Mouse (Mus musculus): Measurements from ENCODE around the gene Ntrk3. TPM values are rescaled to one million over a fixed set of nuclear protein-coding genes. Genes with fewer than 3 reads are reported as not detected.

Gene Ntrk3
- polyA plus RNA-seq, 1 experiment: 91.5 TPM

DNA sequence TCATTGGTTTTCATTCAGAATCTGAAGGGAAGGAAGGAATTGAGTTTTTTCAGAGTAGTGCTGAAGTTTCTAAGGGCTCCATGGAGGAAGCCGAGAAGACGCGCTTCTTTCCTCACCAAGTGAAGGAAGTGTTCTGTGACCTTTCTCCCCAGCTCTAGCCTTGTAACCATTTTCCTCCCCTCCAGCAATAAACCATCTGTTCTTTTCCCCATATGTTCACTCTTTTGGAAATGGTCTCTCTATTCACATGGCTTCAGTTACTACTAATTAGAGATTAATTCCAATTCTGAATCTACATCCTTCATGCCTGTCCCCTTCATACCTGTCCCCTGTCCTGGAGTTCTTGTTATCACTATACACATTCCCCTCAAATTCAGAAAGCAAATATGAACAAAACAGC, 209.8 kb downstream of the Ntrk3 start:
- Histone ChIP-seq H3K4me1 (ENCODE audit: control insufficient read depth, insufficient read depth, low read length) (peaks cover 49% of the 10 kb centered on the region), H3K27ac (ENCODE audit: insufficient read depth, low read length) (peak overlapping the region; percentile 33; the same call in 1 of the 2 replicates), H3K4me3 (replicated peaks; ENCODE audit: insufficient read depth, low read depth, low read length) (no peak overlapping the region), H3K27me3 (ENCODE audit: control insufficient read depth, insufficient read depth, low read length) (no peaks in the 10 kb centered on the region)
- TF ChIP-seq POLR2A (IDR thresholded peaks at IDR 0.05; ENCODE audit: borderline replicate concordance, insufficient read depth, low read length) (no peak), CTCF (IDR thresholded peaks at IDR 0.05; ENCODE audit: borderline replicate concordance, insufficient read depth, low read depth, low read length) (no peak)
- 30% methylated on average over 3 of the region's 3 CpGs for WGBS
- peak in 1 of 2 experiments; percentile 63 for DNase-seq

DNA sequence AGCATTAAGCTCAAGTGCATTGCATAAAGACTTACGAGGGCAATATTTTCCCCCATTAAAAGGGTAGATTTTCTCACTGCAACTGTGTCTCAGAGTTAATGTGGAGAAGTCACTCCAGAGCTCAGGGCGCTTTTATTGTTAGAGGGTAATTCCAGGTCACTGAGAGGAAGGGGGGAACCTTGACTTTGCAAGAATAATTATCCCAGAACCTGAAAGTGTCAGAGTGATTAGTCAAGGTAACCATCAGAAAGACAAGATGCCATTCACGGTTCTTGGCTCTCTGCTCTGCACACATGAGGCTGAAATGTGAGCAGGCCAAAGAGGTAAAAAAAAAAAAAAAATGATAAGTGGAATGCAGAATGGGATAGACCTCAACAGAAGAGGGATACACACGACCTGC, 210.2 kb downstream of the Ntrk3 start:
- Histone ChIP-seq H3K27me3 (ENCODE audit: control insufficient read depth, insufficient read depth, low read length) (no peaks in the 10 kb centered on the region), H3K4me3 (replicated peaks; ENCODE audit: insufficient read depth, low read depth, low read length) (no peak overlapping the region), H3K4me1 (ENCODE audit: control insufficient read depth, insufficient read depth, low read length) (peaks cover 53% of the 10 kb centered on the region), H3K27ac (ENCODE audit: insufficient read depth, low read length) (peak overlapping the region; percentile 31; the same call in 1 of the 2 replicates)
- 49% methylated on average over 4 of the region's 4 CpGs for WGBS
- no peak for DNase-seq
- no peak for TF ChIP-seq POLR2A (IDR thresholded peaks at IDR 0.05; ENCODE audit: borderline replicate concordance, insufficient read depth, low read length)
- no peak for TF ChIP-seq CTCF (IDR thresholded peaks at IDR 0.05; ENCODE audit: borderline replicate concordance, insufficient read depth, low read depth, low read length)

DNA sequence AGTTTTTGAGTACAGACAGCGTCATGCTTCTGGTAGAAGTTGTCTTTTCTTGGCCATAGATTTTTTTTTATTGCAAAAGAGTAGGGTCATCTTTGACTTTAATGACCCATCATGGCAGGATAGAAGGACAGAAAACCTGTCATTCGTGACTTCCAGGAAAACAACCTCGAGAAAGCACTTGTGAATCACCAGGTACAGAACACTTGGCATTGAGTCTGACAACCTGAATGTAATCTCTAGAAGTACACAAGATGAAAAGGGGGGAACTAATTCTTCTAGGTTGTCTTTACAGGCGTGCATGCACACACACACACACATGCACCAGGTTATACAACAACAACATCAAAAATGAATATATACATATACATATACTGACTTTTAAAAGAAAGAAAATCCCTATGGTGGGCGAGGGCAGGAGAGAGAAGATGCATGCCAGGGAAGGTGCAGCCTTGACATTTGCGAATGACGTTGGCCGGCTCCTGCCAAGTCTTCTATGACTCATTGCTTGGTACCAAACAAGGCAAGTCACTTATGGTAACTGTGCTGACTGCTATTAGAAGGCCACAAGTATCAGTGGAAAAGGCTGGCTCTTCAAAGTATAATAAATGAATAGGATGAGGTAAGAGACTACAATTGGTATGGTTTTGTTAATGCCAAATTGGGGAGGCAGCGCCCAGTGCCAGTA, 217.4 kb downstream of the Ntrk3 start:
- DNase-seq: peak; percentile 67 to 87
- Histone ChIP-seq H3K27ac (ENCODE audit: insufficient read depth, low read length) (peak overlapping the region; percentile 65), H3K4me3 (replicated peaks; ENCODE audit: insufficient read depth, low read depth, low read length) (no peak overlapping the region), H3K4me1 (ENCODE audit: control insufficient read depth, insufficient read depth, low read length) (peaks cover 51% of the 10 kb centered on the region), H3K27me3 (ENCODE audit: control insufficient read depth, insufficient read depth, low read length) (no peaks in the 10 kb centered on the region)
- 43% methylated on average over 9 of the region's 9 CpGs for WGBS
- no peak for TF ChIP-seq POLR2A (IDR thresholded peaks at IDR 0.05; ENCODE audit: borderline replicate concordance, insufficient read depth, low read length)
- TF ChIP-seq CTCF (IDR thresholded peaks at IDR 0.05; ENCODE audit: borderline replicate concordance, insufficient read depth, low read depth, low read length): no peak

DNA sequence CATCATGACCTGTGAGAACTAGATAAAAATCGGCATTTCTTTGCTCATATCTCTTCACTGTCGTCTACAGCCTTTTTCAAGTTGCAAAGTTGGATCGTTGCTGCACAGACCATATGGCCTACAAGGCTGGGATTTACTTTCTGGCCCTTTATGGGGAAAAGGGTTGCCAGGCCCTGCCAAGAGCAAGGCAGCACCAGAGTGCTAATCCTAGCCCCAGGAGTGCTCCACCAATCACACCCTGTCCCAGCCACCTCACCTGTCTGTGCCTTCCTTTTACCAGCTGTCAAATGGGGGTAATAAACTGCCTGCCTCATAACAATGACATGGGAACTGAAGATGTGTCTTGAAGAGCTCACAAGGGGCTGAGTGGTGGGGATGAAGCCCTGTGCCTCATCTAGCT, 218.1 kb downstream of the Ntrk3 start:
- no peaks in the 10 kb centered on the region for H3K27me3 ChIP-seq (ENCODE audit: control insufficient read depth, insufficient read depth, low read length)
- H3K4me1 ChIP-seq (ENCODE audit: control insufficient read depth, insufficient read depth, low read length): peaks cover 44% of the 10 kb centered on the region
- H3K27ac ChIP-seq (ENCODE audit: insufficient read depth, low read length): peak overlapping the region; percentile 65
- TF ChIP-seq POLR2A (IDR thresholded peaks at IDR 0.05; ENCODE audit: borderline replicate concordance, insufficient read depth, low read length): no peak
- no peak for TF ChIP-seq CTCF (IDR thresholded peaks at IDR 0.05; ENCODE audit: borderline replicate concordance, insufficient read depth, low read depth, low read length)
- DNase-seq: peak; percentile 67 to 82
- WGBS: 13% methylated on average over 3 of the region's 3 CpGs
- no peak overlapping the region for H3K4me3 ChIP-seq (replicated peaks; ENCODE audit: insufficient read depth, low read depth, low read length)

DNA sequence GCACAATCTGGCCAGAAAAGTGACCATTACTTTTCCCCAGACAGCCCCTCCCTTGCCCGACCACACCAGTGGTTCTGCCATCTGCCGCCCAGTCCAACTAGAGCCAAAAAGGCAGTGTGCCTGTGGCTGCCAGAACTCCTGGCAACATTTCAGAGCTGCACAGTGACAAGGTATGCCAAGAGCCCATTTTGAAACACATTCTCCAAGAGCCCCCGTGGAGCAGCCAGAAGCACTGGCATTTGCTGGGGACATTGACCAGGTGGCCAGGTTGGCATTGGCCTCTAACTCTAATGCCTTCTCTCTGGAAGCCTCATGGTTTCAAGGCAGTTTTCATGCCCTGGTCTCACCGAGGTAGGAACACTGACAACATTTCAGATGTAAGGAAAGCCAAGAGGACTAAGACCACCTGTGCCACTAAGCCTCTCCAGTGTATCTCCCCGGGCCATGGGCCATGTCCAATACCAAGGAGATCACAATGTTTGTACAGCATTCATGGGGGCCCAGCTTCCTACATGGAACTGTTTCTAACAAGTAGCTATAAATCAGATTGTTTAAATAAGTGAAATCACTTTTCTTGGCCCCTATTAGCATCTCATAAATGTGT, 218.9 kb downstream of the Ntrk3 start:
- Histone ChIP-seq H3K27ac (ENCODE audit: insufficient read depth, low read length) (peak overlapping the region; percentile 65; the same call in 1 of the 2 replicates), H3K4me1 (ENCODE audit: control insufficient read depth, insufficient read depth, low read length) (peaks cover 36% of the 10 kb centered on the region), H3K27me3 (ENCODE audit: control insufficient read depth, insufficient read depth, low read length) (no peaks in the 10 kb centered on the region), H3K4me3 (replicated peaks; ENCODE audit: insufficient read depth, low read depth, low read length) (no peak overlapping the region)
- TF ChIP-seq POLR2A (IDR thresholded peaks at IDR 0.05; ENCODE audit: borderline replicate concordance, insufficient read depth, low read length): no peak
- no peak for TF ChIP-seq CTCF (IDR thresholded peaks at IDR 0.05; ENCODE audit: borderline replicate concordance, insufficient read depth, low read depth, low read length)
- peak; percentile 98 to 99 for DNase-seq
- 5% methylated on average over 5 of the region's 5 CpGs for WGBS

DNA sequence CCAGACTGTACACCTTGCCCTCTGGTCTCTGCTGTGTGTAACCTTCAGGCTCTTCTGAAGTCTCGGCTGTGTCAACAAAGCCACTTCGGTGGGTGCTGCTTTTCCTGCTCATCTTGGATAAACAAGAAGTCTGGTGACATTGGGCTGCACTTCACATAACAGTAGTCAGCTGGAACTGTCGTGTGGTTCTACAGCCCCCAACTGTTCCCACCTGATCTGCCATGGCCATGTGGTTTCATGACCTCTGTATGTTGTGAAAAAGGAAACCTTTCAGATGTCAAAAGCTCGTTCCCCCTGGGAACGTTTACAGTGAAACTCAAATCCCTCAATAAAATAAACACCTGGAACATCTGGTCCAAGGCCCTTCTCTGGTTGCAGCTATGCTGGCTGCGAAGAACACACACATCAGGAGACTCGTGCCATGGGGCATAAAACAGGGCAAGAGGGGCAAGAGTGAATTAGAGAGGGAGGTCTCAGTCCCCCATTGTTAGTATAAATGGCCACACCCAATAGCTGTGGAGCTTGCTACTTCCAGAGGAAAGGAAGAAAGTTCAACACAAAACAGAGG, 222.7 kb downstream of the Ntrk3 start:
- Histone ChIP-seq H3K27ac (ENCODE audit: insufficient read depth, low read length) (no peak overlapping the region), H3K27me3 (ENCODE audit: control insufficient read depth, insufficient read depth, low read length) (no peaks in the 10 kb centered on the region), H3K4me1 (ENCODE audit: control insufficient read depth, insufficient read depth, low read length) (peaks cover 13% of the 10 kb centered on the region), H3K4me3 (replicated peaks; ENCODE audit: insufficient read depth, low read depth, low read length) (no peak overlapping the region)
- TF ChIP-seq CTCF (IDR thresholded peaks at IDR 0.05; ENCODE audit: borderline replicate concordance, insufficient read depth, low read depth, low read length): no peak
- TF ChIP-seq POLR2A (IDR thresholded peaks at IDR 0.05; ENCODE audit: borderline replicate concordance, insufficient read depth, low read length): no peak
- DNase-seq: no peak
- WGBS: 88% methylated on average over 7 of the region's 7 CpGs

DNA sequence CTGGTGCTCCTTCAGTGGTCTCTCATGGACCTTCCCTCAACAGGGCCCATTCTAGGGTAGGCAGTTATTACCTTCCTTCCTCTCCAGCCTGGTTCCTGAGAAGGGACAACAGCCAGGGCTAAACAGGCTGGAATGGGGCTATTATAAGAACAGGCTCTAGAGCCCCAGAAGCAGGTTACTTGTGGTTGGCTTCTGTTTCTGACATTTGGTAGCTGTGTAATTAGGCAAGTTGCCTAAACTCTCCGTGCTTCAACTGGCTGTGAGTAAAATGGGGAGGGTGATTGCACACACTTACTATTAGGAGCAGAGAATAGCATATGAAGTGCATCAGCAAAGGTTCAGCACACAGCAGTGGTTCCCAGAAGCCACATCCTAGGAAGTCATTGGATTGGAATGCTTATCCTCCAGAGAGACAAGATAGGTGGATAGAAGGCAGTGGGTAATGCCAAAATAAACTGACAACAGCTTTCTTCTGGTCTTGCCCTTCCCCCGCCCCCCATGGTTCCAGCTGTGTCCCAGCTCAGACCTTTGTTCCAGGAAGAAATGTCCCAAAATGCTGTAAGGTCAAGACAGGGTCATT, 230.7 kb downstream of the Ntrk3 start:
- WGBS: 43% methylated on average over 2 of the region's 2 CpGs
- H3K4me3 ChIP-seq (replicated peaks; ENCODE audit: insufficient read depth, low read depth, low read length): no peak overlapping the region
- TF ChIP-seq POLR2A (IDR thresholded peaks at IDR 0.05; ENCODE audit: borderline replicate concordance, insufficient read depth, low read length): no peak
- TF ChIP-seq CTCF (IDR thresholded peaks at IDR 0.05; ENCODE audit: borderline replicate concordance, insufficient read depth, low read depth, low read length): no peak
- H3K27ac ChIP-seq (ENCODE audit: insufficient read depth, low read length): peak overlapping the region; percentile 49
- DNase-seq: peak in 1 of 2 experiments; percentile 86
- H3K4me1 ChIP-seq (ENCODE audit: control insufficient read depth, insufficient read depth, low read length): peaks cover 19% of the 10 kb centered on the region
- H3K27me3 ChIP-seq (ENCODE audit: control insufficient read depth, insufficient read depth, low read length): no peaks in the 10 kb centered on the region

Measured in cerebellum, adult 2 months (tissue).